Mouse (Mus musculus) cerebellum, postnatal 36 days (tissue): ENCODE measurements at regions not wholly inside any gene's neighbourhood (a gene's known extent, or its start where the extent isn't known, plus 50 kb on each side); places are given as distances from the start of the nearest gene placed in this dataset.

Experiments
- DNase-seq, 2 experiments: peaks; one replicate each; pipeline ENCODE4 v3.0.0; 2021 to 2022; ENCODE audit warnings: mixed read lengths in 2 of 2

GRCm38 (mm10) chr2:28141975-28142374 is 50.8 kb upstream of the Olfm1 start:
- DNase-seq = no peak

- DNase-seq = no peak
These were observed 51.2 kb upstream of the Olfm1 start for GRCm38 (mm10) chr2:28141556-28141955.

DNA sequence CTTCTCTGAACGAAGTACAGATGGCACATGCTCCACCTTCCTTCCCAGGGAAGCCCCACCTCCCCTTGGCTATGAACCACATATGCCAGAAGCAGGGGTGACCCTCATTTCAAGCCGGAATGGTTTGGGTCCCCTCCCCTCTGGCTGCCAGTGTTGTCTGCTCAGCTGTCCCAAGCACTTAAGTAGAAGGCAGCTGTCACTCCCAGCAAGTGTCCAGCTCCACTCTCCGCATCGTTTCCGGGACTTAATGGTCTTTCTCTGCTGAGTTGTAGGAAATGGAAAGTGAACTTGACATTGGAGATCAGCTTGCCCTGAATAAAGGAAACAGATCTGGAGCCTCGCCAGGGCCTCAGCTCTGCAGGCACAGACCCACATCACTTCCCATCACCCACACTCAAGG is 53.9 kb upstream of the Fcnb start:
- peak in 1 of 2 experiments; percentile 9 for DNase-seq

GRCm38 (mm10) chr2:28134605-28135004 is 49.9 kb upstream of the Fcnb start:
- DNase-seq = no peak
